Mouse (Mus musculus) layer of hippocampus, adult 18-20 months (tissue): ENCODE results near the gene Smoc1. TPM values are rescaled to one million over a fixed set of nuclear protein-coding genes. Genes with fewer than 3 reads are reported as not detected.

Experiments used
- DNase-seq, 2 experiments: peaks; one replicate each; pipeline ENCODE4 v3.0.0; 2022; ENCODE audit warnings: low spot score in 2 of 2
- total RNA-seq, 2 experiments: library from RNA; stranded (reverse); gene quantifications; 2 replicates each; pipeline ENCODE4 v1.2.3; 2021

Gene Smoc1
- total RNA-seq, 2 experiments from 2014 or later, result 9.6 to 11.4 TPM

DNA sequence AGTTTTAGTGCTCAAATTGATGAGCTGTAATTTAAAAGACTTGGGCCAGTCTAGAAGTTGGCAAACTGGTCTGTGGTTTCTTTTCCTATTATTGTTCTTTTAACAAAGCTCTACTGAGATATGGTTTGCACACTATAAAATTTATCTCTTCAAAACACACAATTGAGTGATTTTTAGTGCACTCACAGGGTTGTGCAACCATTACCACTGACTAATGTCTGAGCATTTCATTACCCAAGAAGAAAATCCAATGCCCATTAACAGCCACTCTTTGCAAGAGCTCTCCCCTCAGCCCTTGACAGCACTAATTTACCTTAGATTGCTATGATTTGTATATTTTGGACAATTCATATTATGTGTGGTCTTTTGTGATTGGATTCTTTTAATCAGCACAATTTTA lies 97.2 kb downstream of the Smoc1 start:
- DNase-seq, result no peak

DNA sequence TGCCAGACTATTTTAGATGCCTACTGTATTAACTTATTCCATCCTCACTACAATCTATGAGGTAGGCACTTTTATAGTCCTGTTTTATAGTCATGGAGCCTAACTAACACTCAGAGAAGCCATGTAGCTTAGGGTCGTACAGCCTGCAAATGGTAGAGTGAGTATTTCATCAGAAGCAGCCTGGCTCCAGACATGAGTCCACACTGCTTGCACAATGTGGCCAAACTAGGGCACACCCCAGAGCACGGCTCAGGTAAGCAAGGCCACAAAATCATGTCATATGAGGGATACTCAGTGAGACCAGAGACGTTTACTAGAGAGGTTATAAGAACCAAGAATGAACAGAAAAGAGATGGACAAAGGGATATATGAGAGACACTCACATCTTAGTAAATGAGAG lies 100.2 kb downstream of the Smoc1 start:
- no peak for DNase-seq

DNA sequence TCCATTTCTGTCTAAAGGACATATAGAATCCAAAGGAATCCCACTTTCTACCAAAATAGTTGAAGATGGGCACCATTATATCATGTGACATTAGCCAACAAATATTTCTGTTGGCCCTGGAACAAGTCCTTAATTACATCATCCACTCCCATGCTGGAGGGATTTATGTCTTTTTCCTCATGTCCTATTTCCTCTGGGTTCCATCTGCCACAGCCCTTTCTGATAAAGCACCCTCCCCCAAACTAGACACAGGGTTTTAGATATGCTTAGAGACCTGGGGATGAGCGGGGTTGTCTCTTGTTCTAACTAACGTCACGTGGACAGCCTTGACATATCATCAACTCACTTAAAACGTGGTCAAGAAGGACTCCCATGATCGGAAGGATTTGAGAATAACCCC lies 102.1 kb downstream of the Smoc1 start:
- DNase-seq, result no peak

DNA sequence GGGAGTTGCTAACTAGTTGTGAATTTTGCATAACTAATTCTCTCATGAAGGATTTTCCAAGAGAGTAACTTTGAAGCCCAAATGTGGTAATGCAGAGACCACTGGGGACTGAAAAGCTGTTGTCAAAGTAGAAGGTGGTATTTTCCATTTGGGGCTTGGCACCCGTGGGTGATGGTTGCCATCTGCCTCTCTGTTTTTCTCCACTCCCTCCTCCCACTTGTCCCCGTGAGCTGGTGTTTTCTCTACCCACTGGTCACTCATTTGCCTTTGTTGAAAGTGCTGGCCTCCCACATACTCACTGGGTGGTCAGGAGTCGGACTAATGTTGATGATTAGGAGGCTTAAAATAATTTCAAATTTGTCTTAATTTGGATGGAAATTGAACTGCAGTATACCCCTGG lies 104.1 kb downstream of the Smoc1 start:
- peak in 1 of 2 experiments; percentile 45 for DNase-seq

DNA sequence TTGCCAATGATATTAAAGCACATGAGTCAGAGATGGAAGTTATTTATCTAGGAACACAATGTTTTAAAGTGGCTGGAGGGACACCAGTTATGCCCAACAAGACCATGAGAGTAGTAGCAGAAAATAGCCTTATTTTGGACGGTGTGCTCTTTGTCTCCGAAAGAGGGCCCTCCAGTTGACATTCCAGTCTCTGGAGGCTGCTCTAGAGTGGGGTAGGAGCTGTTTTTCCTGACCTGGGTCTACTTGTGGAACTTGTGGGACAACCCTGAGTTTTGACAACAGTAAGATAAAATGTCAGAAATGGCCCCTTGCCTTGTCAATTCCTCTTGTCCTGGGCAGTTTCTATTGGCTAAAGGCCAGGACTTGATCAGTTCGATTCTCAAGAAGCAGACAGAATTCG lies 104.5 kb downstream of the Smoc1 start:
- DNase-seq, result no peak

DNA sequence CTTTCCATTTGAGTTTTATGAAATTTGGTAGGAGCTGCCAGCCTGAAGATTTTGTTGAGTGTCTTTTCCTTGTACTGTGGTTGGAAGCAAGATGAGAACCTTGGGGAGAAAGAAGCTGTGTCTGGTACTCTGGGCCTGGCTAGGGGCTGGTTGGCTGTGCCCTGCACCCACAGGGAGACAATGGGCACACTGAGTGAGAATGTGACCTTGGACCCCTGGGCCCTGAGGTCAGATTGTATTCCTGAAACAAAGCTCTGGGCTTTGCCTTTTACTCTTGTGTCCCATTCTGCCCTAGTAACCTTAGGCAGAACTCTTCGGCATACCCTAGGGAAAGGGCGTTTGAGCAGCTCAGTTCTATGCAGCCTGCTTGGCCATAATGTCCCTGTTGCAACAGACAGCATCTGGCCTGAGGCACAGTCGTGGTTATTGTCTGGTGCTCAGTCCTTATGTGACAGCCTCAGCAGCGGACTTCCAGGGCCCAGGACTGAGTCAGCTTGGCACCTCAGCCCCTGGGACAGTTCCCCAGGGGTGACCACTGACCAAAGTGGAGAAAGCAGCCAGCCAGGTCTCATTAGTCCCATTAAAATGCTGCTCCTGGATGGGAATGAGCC lies 106.6 kb downstream of the Smoc1 start:
- no peak for DNase-seq

DNA sequence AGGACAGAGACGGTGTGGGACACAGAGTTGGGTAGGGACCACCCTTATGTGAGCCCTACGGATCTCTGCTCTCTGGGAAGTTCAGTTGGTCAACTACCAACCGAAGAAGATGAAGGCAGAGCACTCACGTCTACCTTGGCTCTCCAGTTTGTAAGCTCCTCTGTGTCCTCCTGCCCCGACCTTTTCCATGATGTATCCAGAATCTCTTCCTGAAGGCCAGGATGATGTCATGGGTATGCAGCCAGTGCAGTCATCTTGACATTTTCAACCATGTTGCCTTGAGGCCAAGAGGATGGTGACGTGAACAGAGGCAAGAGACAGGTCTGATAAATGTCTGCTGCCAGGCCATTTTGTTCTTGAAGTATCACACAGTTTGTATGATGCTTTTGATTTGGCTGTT lies 111.6 kb downstream of the Smoc1 start:
- DNase-seq, result no peak

DNA sequence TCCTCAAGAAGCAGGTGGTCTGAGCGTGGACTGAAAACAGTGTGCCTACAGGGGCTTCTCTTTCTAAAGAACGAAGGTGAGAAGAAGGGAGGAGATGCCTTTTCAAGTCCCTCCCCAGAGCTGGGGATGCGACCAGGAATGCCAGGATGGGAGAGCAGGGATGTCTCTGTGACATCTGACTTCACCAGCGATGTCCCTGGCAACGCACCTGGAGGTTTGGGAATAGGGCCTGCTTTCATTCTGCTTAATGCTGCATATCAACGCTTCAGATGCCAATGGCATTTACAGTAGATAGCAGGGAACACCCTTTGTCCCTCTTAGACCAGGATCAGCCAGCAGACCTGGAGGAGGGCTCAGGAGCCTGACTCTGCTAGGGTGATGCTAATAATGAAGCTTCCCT lies 112.9 kb downstream of the Smoc1 start:
- DNase-seq, result no peak

DNA sequence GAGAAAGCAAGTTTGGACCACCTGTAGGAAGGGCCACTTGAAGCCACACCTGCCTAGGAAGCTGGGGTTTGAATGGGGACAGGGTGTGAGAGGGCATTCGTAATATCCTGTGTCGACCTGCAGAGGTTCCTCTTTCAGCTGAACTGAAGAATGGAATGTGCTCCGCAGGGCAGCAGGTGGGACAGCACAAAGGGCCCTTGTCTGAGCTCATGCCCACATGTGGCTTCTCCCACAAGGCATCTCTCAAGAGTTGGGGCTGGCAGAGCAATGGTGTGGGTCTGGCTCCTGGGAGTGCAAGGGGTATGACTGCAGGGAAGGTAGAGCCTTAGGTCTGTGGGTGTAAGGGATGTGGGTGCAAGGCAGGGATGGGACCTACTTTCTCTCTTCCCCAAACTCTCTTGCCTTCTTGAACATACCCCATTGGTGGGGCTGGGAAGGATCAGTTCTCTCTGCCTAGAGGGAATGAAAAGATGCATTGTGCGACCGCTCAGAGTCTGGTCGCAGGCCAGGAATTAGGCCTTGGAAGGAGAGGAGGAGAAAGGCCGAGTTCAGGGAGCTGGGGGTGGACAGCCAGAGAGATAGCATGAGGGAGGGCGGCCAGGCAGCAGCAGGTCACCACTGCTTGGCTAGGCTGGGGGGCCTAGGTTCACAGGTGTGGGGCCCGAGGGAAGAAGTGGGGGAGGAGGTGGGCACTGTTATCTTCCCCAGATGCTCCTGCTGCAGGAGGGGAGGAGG lies 114.2 kb downstream of the Smoc1 start:
- peak; percentile 14 to 60 for DNase-seq

DNA sequence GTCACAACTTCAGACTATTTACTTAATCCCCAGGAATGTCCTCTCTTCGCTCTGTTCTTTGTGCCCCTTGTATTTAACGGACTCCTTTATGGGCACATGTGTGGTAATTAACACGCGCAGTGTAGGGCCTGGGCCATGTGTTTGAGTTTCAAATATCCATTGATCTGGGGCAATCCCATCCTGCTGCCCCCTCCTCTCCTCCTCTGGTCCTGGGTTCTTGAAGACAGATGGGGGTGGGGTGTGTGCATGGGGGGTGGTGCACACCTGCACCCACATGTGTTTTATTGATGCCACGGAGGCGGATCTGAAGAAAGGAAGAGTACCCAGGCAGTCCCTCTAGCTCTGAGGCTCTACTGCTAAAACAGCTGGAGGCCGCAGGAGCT lies 114.7 kb downstream of the Smoc1 start:
- no peak for DNase-seq

DNA sequence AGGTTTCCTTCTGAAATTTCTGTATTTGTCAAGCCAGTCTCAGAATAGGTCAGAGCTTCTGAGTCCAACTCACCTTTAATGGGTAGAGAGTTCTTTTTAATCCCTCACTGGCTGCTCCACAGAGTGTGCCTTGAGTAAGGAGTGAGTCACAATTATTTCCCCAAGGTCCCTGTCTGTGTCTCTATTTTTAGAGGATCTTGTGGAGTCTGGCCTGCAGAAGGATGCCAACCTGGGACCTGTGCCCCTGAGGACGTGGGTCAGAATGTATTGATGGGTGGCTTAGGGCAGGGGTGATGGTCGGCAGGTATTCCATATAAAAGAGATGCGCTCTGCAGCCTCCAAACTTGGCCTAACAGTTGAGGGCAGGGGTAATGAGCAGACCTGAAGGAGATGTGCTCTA lies 115.6 kb downstream of the Smoc1 start:
- no peak for DNase-seq

DNA sequence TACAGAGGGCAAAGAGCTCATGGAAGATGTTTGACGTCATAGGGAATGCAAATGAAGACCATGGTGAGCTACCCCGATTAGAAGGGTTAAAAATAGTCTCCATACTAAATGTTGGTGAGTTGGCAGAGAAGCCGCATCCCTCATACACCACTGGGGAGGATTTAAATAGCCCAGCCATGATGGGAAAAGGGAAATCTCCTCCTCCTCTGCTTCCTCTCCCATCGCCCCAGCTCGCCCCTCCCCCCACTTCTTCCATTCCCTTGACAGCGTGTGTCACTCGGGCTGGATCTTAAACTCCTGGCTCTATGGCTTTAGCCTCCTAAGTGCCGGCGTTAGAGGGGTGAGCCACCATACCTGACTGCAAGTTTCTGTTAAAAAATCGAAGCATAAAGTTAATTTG lies 117.6 kb downstream of the Smoc1 start:
- DNase-seq, result no peak

DNA sequence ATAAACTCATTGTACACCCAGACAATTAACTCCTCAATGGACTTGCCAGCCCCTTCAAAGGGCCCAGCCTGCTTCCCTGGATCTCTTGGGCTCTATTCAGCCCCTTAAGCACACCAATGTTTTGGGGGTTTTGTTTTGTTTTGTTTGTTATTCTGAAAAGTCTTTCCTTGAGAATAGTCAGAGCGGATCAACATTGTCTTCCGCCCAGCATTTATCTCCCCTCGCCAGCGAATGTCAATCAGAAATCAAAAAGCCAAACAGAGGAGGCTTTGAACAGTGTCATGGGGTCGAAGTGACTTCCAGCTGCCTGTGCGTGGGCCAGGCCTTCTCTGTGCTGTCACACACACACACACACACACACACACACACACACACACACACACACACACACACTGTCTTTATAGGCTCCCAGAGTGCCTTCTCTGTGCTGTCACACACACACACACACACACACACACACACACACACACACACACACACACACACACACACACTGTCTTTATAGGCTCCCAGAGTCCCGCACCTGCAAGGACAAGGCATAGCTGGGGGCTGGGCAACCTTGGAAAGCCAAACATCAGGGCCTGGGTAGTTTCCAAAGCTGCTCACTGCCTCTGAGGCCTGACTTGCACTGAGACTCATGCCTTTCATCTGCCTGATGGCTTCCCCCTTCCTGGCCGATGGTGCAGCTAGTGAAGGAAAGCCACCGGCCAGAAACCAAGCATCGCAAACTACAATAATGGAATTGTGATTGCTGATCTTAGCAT lies 120.0 kb downstream of the Smoc1 start:
- no peak for DNase-seq

DNA sequence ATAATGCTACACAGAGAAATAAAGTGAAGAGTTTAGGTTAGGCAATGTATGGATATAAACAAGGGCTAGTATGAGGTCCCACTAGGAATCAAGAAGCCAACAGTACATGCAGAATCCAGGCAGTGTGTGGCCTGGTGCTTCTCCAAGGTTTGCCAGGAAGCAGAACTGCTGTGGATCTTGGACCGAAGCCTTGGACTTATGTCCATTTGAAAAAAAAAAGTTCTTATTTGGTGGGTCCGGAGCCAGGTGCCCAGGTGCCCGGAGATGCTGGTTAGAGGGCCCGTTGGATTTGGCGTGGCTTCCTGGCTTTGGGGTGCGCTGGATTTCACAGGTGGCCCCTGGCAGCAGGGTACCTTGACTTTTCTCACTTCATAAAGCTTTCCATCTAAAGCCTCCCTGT lies 121.3 kb downstream of the Smoc1 start:
- no peak for DNase-seq

DNA sequence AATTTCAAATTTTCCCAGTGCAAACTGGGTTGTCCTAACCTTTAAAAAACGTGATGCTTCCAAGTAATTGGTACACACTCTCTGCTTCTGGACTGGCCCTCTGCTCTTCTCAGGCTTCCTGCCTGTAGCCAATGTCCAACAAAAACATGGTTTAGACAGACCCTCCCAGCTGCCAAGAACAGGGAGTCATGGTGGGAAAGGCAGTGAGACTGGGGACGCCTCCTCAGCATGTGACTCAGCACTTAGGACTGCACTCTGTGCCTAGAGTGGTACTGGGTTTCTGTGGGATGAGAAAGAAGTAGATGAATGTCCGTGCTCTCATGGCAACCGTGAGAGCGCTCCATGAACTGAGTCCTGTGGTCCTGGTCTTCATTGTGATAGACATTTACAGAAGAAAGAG lies 124.3 kb downstream of the Smoc1 start:
- no peak for DNase-seq

DNA sequence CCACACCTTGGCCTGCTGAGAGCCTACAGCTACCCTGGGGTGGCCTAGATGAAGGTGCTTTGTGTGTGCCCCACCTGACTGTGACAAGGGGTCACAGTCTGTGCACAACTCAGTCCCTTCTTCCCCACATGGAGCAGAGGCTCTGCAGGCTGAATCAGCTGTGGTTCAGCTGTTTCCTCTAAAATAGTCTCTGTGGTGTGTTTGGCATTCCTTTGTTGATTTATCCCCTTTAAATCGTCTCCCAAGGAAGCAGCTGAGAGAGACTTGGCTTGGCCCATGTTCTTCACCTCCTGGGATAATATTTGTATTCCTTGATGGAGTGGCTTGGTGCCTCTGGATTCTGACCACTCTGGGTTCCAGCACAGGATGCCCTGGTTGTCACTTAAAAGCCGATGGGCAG lies 125.5 kb downstream of the Smoc1 start:
- DNase-seq, result no peak

DNA sequence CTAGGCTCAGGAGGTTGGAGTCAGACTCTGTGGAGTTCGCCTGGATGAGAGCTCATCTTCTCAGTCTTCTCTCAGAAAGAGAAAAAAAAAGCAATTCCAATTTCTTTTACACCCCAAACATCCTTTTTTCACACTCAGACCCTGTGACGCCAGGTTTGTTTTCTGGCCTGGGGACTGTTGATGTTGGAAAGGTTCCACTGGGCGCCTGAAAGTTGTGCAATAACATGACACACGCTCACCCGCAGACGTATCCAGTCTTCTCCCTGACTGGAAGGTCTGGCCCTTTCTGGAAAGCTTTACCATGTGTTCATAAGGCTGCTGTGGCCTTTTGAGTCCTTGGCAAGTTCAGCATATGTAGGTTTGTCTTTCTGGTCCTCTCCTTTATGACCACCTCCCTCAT lies 129.1 kb downstream of the Smoc1 start:
- no peak for DNase-seq

DNA sequence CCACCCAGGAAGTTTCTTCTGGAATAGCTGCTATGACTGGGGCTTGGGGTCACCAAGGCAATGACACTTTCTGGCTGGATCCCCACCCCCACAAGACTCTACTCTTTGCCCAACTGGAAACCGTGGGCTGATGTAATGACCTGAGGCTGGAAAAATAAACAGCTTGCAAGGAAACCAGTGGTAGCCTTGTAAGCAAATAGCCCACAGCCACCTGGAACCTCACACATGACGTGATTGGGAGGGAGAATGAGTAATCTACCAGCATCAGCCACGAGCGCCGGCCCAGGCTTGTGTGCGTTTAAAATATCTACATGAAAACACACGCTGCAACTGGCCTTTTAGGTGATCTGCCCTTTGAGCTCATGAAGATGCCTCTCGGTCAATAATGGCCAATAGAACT lies 130.2 kb downstream of the Smoc1 start:
- DNase-seq, result no peak

DNA sequence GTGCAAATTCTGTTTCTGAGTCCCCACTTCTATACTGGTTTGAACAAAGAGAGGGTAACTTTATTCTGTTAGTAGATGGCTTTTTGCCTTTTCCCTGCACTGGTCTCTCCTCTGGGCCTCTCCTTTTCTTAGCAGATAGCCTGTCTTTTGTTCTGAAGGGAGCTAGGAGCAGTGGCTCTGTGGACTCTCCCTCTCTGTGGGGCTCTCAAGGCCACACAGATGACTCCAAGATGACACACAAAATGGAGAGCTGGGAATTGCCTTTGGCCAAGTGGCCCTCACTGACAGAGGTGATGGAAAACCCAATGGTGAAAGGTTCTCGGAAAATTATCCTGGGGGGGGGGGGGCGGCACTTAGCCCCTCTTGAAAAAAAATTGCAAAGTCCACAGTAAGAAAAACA lies 133.3 kb downstream of the Smoc1 start:
- DNase-seq, result no peak

DNA sequence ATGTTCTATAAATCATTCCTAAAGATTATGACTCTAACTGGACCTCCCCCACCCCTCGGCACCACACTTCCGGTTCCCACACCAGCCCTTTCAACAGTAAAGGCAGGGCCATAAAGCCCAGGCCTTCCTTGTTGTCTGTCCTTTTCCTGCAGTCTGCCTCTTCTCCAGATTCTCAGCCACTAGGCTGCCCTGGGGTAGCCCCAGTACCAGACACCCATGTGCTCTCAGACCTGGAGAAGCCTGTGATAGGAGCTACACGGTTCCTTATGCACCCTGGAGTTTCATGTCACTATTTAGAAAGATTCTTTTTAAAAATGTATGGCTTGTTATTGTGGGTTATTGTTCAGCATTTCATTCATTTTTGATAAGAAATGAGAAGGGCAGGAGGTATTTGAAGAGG lies 133.8 kb downstream of the Smoc1 start:
- no peak for DNase-seq

DNA sequence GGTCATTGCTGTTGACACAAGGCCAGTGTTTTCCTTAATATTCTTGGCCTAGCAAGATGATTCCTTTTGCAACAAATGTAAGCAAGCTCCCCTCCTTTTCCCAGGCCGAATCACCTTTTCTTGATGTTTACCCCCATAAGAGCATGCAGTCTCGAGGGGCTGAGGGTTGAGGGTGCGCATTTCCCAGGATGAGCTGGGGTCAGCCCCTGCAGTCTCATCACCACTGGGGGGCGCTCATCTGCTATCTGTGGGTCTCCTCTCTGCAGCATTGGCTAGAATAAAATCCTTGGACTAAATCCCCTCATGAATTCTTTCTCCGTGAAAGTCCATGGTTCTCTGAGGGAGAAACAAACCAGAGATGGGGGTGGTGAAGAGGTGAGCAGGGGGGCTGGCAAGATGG lies 134.2 kb downstream of the Smoc1 start:
- peak in 1 of 2 experiments; percentile 28 for DNase-seq

DNA sequence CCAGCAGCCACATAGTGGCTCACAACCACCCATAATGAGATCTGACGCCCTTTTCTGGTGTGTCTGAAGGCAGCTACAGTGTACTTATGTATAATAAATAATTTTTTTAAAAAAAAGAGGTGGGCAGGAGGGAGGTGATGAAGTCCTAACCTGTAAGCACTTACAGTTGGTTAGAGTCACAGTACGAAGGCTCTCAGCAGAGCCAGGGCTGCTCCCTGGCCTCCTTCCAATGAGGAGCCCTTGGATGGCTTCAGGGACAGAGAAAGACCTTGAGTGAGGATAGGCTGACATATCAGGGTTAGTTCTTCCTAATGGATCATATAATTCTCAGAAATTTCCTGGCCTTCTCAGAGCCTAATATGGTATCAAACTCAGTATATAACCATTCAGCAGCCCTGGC lies 134.7 kb downstream of the Smoc1 start:
- DNase-seq, result no peak

DNA sequence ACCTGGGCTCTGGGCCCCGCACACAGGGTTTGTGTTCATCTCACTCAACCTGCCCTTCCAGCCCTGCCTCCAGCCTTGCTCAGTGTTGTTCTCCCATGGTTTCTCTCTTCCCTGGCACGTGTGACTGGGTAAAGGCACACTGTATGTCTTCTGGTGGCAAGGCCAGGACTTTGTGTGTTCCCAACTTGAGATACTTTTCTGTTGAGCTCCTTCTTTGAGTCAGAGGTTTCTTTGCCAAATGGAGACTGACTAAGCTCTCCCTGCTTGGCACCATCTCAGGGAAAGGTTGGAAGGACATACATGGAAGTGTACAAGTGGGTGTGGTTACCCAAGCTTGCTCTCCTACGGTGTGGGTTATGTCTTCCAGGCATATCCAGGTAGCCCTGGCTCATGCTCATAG lies 136.5 kb downstream of the Smoc1 start:
- no peak for DNase-seq
